Mouse (Mus musculus) stomach, embryonic 16.5 days (tissue): ENCODE data around the gene 2700081O15Rik. TPM values are rescaled to one million over a fixed set of nuclear protein-coding genes. Genes with fewer than 3 reads are reported as not detected.

Experiments used
- ATAC-seq: fragments of 200-750 bp; cut with Nextera tagmentation; 2 replicates; pipeline ENCODE4 v1.8.0; 2017; ENCODE audit warnings: moderate number of reproducible peaks, moderate TSS enrichment; ENCODE audit not compliant: insufficient read depth, low FRiP score
- H3K27ac ChIP-seq: fragments of 300-500 bp; sonication (generic); 2 replicates; pipeline ENCODE4 v1.5.1; 2014; ENCODE audit warnings: low read length
- H3K27me3 ChIP-seq: fragments of 300-500 bp; sonication (generic); 2 replicates; pipeline ENCODE4 v1.6.1; 2014; ENCODE audit warnings: low read length, control low read depth, mixed read lengths; ENCODE audit not compliant: control insufficient read depth, insufficient read depth
- H3K36me3 ChIP-seq: fragments of 300-500 bp; sonication (generic); 2 replicates; pipeline ENCODE4 v1.6.1; 2014; ENCODE audit warnings: low read length; ENCODE audit not compliant: control insufficient read depth, insufficient read depth
- H3K4me1 ChIP-seq: fragments of 300-500 bp; sonication (generic); 2 replicates; pipeline ENCODE4 v1.6.1; 2014; ENCODE audit warnings: low read length, control low read depth, mixed read lengths; ENCODE audit not compliant: control insufficient read depth, insufficient read depth
- H3K4me2 ChIP-seq: fragments of 300-500 bp; sonication (generic); 2 replicates; pipeline ENCODE4 v1.6.1; 2014; ENCODE audit warnings: low read depth, low read length, mixed read lengths
- H3K4me3 ChIP-seq: fragments of 300-500 bp; sonication (generic); replicated peaks from 2 replicates; pipeline ENCODE4 v1.5.1; 2014; ENCODE audit warnings: mild to moderate bottlenecking, low read length
- H3K9ac ChIP-seq: fragments of 300-500 bp; sonication (generic); 2 replicates; pipeline ENCODE4 v1.6.1; 2014; ENCODE audit warnings: low read length
- H3K9me3 ChIP-seq: fragments of 300-500 bp; sonication (generic); replicated peaks from 2 replicates; pipeline ENCODE4 v1.6.1; 2016; ENCODE audit warnings: low read length, control low read depth; ENCODE audit not compliant: control insufficient read depth
- WGBS: fragments of 180-500 bp; shearing (Covaris S2); extraction: QIAGEN DNeasy Blood & Tissue Kit; methylation state at CpG from one replicate; pipeline ENCODE4 v1.1.7; 2014; 5-methylcytosine and 5-hydroxymethylcytosine counted together
- polyA plus RNA-seq: library from polyadenylated mRNA; unstranded; fragments of >200 nt; fragmentation: Nextera tagmentation; extraction: Ambion mirVana; gene quantifications from 2 replicates; pipeline ENCODE4 v1.2.1, GENCODE M21; 2015

2700081O15Rik gene
- polyA plus RNA-seq, 1 experiment from 2014 or later: 4.6 TPM

DNA sequence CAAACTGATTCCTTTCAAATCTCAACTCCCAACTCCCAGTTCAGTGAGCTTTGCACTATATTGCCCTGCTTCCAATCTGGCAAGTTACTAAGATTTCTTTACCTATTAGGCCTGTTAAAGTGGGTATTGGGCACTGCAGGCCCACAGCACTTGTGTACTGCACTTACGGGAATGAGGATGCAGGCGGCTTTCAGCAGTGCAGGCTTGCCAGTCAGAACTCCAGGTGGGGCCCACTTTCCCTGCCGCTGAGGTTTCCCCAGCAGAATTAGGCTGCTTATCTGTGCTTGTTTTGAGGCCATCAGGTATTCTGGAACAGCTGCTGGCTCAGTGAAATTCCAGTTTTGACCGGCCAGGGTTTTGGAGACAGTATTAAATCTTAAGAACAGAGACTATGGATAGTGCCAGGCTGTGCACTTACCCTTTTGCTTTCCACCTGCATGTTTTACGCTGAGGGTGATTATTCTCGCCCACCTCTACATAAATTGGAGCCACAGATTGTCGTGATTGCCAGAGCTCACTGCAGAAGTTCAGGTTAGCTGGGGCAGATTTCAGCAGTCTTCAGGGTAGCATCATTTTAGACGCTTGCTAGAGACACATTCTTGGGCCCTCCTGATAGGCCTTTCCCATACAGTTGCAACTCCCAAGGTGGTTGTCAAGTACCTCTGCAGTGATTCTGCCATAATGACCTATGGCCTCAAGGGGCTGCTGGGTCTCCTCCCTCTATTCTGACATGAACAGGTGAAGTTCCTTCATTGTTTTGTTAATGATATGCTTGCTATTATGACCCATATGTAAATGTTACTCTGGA lies 7.4 kb downstream of the 2700081O15Rik start:
- Histone ChIP-seq H3K9ac (no peak overlapping the region), H3K4me2 (no peak overlapping the region), H3K4me3 (no peak overlapping the region), H3K9me3 (no peaks in the 10 kb centered on the region), H3K36me3 (peaks cover 16% of the 10 kb centered on the region), H3K27ac (peak overlapping the region; percentile 30; the same call in 1 of the 2 replicates), H3K27me3 (no peaks in the 10 kb centered on the region), H3K4me1 (peaks cover 54% of the 10 kb centered on the region)
- no peak for ATAC-seq
- WGBS: 62% methylated on average over 8 of the region's 8 CpGs

DNA sequence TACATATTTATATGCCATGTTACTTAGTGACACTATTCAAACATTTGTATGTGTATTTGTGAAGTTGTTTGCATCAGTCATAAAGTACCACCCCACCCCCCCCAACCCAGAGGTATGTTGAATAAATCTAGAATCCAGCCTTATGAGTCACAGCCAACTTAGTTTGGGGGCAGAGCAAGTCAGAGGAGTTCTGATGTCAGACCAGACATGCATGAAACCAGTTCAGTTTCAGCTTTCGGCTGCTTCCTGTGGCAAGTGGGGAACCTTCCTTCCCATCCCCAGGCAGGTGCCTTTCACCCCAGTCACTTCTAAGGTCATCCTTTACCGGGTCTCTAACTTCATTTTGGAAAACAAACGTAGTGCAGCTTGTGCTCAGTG lies 8.0 kb downstream of the 2700081O15Rik start:
- peaks cover 19% of the 10 kb centered on the region for H3K36me3 ChIP-seq

DNA sequence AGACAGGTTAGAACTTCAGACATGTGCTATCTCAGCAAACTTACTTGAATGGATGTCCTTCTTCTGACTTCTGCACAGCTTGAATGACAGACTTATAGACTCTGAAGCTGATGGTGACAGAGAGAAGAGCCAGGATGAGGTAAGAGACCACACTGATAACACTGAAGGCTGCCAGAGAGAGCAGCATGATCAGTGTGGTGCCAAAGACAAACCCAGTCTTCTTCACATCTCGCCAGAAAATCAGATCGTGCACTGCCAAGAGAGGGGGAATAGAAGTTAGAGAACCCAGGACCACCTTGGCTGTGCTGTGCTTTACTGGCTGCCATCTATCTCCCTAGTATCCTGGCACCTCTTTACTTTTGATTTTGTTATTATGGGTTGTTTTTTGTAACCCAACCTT lies 17.5 kb downstream of the 2700081O15Rik start:
- H3K9me3 ChIP-seq: no peaks in the 10 kb centered on the region
- 88% methylated on average over 2 of the region's 2 CpGs for WGBS
- H3K27ac ChIP-seq: no peak overlapping the region
- ATAC-seq: no peak
- no peak overlapping the region for H3K4me2 ChIP-seq
- H3K4me3 ChIP-seq: no peak overlapping the region
- H3K27me3 ChIP-seq: no peaks in the 10 kb centered on the region
- H3K9ac ChIP-seq: no peak overlapping the region
- H3K36me3 ChIP-seq: peaks cover 11% of the 10 kb centered on the region
- H3K4me1 ChIP-seq: 0 out of 2 replicates have a peak, but pooled peaks cover 3% of the 10 kb centered on the region

More for the DNA sequence above, 8.0 kb downstream of the 2700081O15Rik start:
- Histone ChIP-seq H3K27me3 (no peaks in the 10 kb centered on the region), H3K9me3 (no peaks in the 10 kb centered on the region), H3K27ac (peak overlapping the region; percentile 23; the same call in 1 of the 2 replicates), H3K9ac (no peak overlapping the region), H3K4me2 (no peak overlapping the region), H3K4me3 (no peak overlapping the region), H3K4me1 (peaks cover 48% of the 10 kb centered on the region)
- ATAC-seq: no peak
- WGBS: 41% methylated on average over 3 of the region's 3 CpGs

DNA sequence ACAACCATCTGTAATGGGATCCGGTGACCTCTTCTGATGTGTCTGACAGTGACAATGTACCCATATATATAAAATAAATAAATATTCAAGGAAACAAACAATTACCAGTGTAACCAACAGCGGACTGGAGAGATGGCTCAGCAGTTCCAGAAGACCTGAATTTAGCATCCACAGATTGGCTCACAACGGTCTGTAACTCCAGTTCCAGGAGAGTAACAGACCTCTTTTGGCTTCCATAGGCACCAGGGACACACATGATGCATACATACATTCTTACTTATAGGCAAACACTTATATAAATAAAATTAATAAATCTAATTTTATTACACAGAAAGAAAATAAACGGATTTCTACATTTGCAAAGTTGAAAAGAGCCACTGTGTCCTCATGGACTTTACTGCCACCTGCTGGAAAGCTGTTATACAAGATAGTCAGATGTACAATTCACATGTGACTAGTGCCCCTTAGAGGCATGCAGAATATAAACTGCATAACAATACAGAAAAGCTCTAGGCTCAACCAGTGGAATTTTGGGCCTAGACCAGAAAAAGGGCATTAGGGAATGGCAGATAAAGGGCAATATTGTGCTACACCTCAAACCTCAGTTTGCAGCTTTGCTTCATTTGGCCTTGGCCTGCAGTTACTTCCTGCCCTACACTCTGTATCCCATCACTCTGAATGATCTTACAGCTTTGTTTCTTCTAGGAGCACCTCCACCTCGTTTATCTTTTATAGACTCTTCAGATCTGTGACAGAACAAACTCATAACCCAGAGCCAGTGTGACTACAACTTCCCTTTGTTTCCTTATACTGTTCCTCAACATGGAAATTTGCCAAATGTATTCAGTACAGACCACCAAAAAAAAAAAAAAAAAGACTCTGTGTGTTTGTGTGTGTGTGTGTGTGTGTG lies 18.9 kb downstream of the 2700081O15Rik start:
- 0 out of 2 replicates have a peak, but pooled peaks cover 3% of the 10 kb centered on the region for H3K4me1 ChIP-seq
- no peak overlapping the region for H3K27ac ChIP-seq
- H3K4me3 ChIP-seq: no peak overlapping the region
- no peak overlapping the region for H3K4me2 ChIP-seq
- H3K9me3 ChIP-seq: no peaks in the 10 kb centered on the region
- no peaks in the 10 kb centered on the region for H3K27me3 ChIP-seq
- ATAC-seq: peak; percentile 58; the same call in 1 of the 2 replicates
- no peak overlapping the region for H3K9ac ChIP-seq
- peaks cover 6% of the 10 kb centered on the region for H3K36me3 ChIP-seq
- WGBS: 60% methylated on average over 5 of the region's 5 CpGs

DNA sequence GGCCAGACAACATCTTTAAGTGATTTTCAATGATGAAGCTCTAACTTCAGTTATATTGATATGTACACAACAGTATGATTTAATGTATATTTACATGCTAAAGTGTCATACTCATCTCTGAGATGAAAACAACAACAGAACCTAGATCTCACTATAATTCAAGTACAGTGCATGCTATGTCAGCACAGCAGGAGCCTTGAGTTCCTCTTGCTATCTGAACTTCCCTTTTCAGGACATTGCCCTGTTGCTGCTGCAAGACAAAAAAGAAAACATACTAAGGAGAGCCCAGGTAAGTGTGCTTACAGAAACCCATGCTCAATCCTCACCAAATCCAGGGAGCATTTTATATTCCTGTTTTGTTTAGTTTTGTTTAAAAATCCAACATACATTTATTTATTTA lies 20.9 kb downstream of the 2700081O15Rik start:
- Histone ChIP-seq H3K4me3 (no peak overlapping the region), H3K27me3 (no peaks in the 10 kb centered on the region), H3K9ac (no peak overlapping the region), H3K4me1 (0 out of 2 replicates have a peak, but pooled peaks cover 3% of the 10 kb centered on the region), H3K27ac (no peak overlapping the region), H3K36me3 (peaks cover 3% of the 10 kb centered on the region), H3K4me2 (no peak overlapping the region), H3K9me3 (no peaks in the 10 kb centered on the region)
- no peak for ATAC-seq

DNA sequence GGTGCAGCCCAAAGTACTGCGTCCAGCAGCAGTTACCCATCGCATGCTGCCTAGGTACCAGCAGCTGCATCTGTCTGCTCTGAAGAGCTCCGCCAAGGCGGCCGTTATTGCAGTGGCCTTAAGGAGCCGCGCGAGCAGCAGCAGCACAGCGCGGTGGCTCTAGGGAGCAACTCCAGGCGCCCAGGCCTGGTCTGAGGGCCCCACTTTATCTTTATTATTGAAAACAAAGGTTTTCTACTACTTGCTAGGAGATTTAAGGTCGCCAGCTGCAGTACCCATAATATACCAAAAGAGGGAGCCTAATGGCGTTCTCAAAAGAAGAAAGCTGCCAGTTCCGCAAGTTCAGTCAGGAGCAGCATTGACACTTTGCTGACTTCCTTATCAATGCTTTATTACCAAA lies 24.1 kb downstream of the 2700081O15Rik start:
- H3K27ac ChIP-seq: no peak overlapping the region
- H3K4me2 ChIP-seq: no peak overlapping the region
- no peaks in the 10 kb centered on the region for H3K27me3 ChIP-seq
- 0 out of 2 replicates have a peak, but pooled peaks cover 1% of the 10 kb centered on the region for H3K4me1 ChIP-seq
- no peaks in the 10 kb centered on the region for H3K36me3 ChIP-seq
- no peaks in the 10 kb centered on the region for H3K9me3 ChIP-seq
- H3K4me3 ChIP-seq: no peak overlapping the region
- ATAC-seq: no peak
- 50% methylated on average over 14 of the region's 14 CpGs for WGBS
- no peak overlapping the region for H3K9ac ChIP-seq

DNA sequence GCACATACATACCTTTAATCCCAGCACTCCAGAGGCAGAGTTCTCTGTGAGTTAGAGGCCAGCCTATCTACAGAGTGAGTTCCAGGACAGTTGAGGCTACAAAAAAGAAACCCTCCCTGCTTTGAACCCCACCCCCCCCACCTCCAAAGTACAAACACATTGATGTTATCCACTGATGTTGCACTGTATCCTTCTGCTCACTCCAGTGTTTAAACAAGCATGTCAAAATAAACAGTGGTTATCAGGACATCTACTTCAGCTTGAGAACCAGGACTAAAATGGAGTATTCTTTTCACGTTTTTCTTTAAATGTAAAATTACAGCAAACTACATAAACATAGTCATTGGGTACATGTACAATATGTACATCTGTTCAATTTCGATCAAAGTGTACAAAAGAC lies 27.7 kb downstream of the 2700081O15Rik start:
- WGBS: 74% methylated on average over 2 of the region's 2 CpGs
- no peaks in the 10 kb centered on the region for H3K27me3 ChIP-seq
- no peaks in the 10 kb centered on the region for H3K4me1 ChIP-seq
- no peak overlapping the region for H3K4me3 ChIP-seq
- no peak overlapping the region for H3K27ac ChIP-seq
- H3K36me3 ChIP-seq: no peaks in the 10 kb centered on the region
- H3K4me2 ChIP-seq: no peak overlapping the region
- no peak for ATAC-seq
- no peak overlapping the region for H3K9ac ChIP-seq
- H3K9me3 ChIP-seq: no peaks in the 10 kb centered on the region

DNA sequence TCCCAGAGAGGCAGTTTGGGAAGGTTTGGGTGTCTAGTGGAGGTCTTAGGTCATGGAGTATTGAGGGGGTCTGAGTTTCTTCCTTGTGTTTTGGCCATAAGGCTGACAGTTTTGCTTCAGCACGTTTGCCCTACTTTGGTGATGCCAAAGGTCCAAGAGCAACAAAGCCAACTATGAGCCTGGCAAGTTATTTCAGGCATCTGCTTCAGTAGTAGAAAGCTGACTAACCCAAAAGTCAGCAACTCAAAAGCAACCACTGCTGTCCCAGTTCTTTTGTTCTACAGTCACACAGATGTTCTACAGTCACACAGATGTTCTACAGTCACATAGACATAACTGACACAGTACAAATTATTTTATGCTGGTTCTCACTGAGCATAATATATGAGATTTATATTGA lies 28.2 kb downstream of the 2700081O15Rik start:
- no peak overlapping the region for H3K4me2 ChIP-seq
- no peaks in the 10 kb centered on the region for H3K9me3 ChIP-seq
- no peak overlapping the region for H3K4me3 ChIP-seq
- no peak overlapping the region for H3K27ac ChIP-seq
- no peak overlapping the region for H3K9ac ChIP-seq
- ATAC-seq: no peak
- WGBS: 55% methylated on average over 1 of the region's 1 CpGs
- H3K4me1 ChIP-seq: no peaks in the 10 kb centered on the region
- H3K27me3 ChIP-seq: no peaks in the 10 kb centered on the region
- no peaks in the 10 kb centered on the region for H3K36me3 ChIP-seq

DNA sequence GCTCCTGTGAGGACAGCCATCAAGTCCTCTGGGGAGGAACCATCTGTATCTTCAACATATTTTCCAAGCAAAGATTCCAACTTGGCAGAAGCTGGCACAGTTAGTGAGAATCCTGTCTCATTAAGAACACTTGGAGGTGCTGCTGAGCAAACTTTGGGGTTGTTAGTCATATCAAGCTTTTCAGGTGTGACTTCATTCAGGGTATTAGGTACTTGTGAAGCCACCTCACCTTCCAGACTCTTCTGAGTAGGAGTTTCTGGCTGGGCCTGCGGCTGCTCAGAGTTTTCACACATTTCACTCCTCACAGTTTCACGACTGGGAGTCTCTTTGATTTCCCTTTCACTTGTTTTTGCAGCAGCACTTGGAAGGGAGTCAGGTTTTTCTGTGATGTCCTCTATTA lies 39.4 kb downstream of the 2700081O15Rik start:
- 62% methylated on average over 2 of the region's 2 CpGs for WGBS
- Histone ChIP-seq H3K36me3 (no peaks in the 10 kb centered on the region), H3K27ac (no peak overlapping the region), H3K4me3 (no peak overlapping the region), H3K9me3 (no peaks in the 10 kb centered on the region), H3K4me2 (no peak overlapping the region), H3K4me1 (no peaks in the 10 kb centered on the region), H3K27me3 (no peaks in the 10 kb centered on the region), H3K9ac (no peak overlapping the region)
- ATAC-seq: no peak
